22 mouse cellular contexts compared by ENCODE assay signal in the genomic region with DNA sequence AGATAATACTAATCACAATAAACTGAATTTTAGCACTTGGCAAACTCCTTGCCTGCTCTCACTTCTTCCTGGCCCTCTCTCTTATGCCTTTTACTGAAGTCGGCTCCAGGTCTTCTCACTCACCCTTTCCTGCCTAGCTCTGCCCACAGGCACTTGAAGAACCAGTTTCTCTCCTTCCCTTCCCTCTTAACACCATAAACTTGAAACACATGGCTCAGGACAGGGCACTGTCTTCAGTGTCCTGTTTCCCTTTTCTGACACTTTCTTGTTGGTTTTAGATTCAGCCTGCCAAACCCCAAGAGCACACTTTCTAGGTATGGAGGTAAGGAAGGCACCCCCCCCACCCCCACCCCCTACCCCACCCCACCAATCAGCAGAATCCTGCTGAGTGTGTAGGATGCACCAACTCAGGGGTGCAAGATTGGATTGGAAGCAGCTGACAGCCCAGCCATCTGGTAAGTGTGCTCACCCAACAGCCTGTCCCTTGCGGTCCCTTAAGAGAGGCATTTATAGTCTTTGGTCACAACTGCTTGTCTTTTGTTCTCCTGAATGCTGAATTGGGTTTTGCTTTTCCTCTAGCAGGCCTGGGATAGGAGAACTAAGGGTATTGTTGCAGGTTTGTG.
DNase-seq lines count a peak whose midpoint lies in the region; ATAC-seq and TF ChIP-seq lines count a peak whose summit lies in the region.
"Had no signal": no experiment of that assay in that cellular context is flagged by ENCODE, and none has a peak within 500 bp of the region (broad histone marks: within the 10 kb centered on the region; RNA-seq: fewer than 3 reads in every experiment).

No protein-coding gene starts in this region.

- no peak overlapping the region for H3K27ac ChIP-seq in embryonic facial prominence, embryonic 11.5 days (replicated peaks; ENCODE audit: low read depth, low read length)
- no peak overlapping the region for H3K27ac ChIP-seq in embryonic facial prominence, embryonic 10.5 days (replicated peaks)
- H3K27ac ChIP-seq in midbrain, postnatal 0 days (ENCODE audit: low read depth, low read length) = no peak overlapping the region
- H3K27ac ChIP-seq in midbrain, embryonic 10.5 days (replicated peaks) = no peak overlapping the region
- no peak overlapping the region for H3K27ac ChIP-seq in stomach, postnatal 0 days (replicated peaks)
- H3K27ac ChIP-seq: embryonic facial prominence, embryonic 12.5 days; hindbrain, embryonic 12.5 days; kidney, embryonic 15.5 days; limb, embryonic 15.5 days had no signal

- 51% methylated on average over 2 of the region's 2 CpGs for WGBS in embryonic facial prominence, embryonic 11.5 days
- WGBS in embryonic facial prominence, embryonic 10.5 days = 57% methylated on average over 2 of the region's 2 CpGs
- WGBS in midbrain, postnatal 0 days = 78% methylated on average over 2 of the region's 2 CpGs
- 71% methylated on average over 2 of the region's 2 CpGs for WGBS in midbrain, embryonic 10.5 days
- WGBS in large intestine, adult 2 months = 21% methylated on average over 2 of the region's 2 CpGs
- 57% methylated on average over 2 of the region's 2 CpGs for WGBS in stomach, postnatal 0 days

- H3K9ac ChIP-seq in embryonic facial prominence, embryonic 11.5 days (replicated peaks; ENCODE audit: low read length) = no peak overlapping the region
- no peak overlapping the region for H3K9ac ChIP-seq in midbrain, postnatal 0 days (replicated peaks; ENCODE audit: low read length, poor library complexity, severe bottlenecking)
- H3K9ac ChIP-seq in stomach, postnatal 0 days (ENCODE audit: low read length) = no peak overlapping the region
- H3K9ac ChIP-seq: embryonic facial prominence, embryonic 12.5 days; forebrain, postnatal 0 days; hindbrain, embryonic 12.5 days; kidney, embryonic 15.5 days; limb, embryonic 15.5 days had no signal

- TF ChIP-seq EP300 in stomach, postnatal 0 days (optimal IDR thresholded peaks at IDR 0.05) = no peak

- no peak overlapping the region for H3K4me3 ChIP-seq in embryonic facial prominence, embryonic 11.5 days (ENCODE audit: low read depth, low read length)
- no peak overlapping the region for H3K4me3 ChIP-seq in embryonic facial prominence, embryonic 10.5 days
- no peak overlapping the region for H3K4me3 ChIP-seq in midbrain, postnatal 0 days (ENCODE audit: low read depth, low read length)
- no peak overlapping the region for H3K4me3 ChIP-seq in midbrain, embryonic 10.5 days
- no peak overlapping the region for H3K4me3 ChIP-seq in stomach, postnatal 0 days (ENCODE audit: low read depth, low read length)
- H3K4me3 ChIP-seq: embryonic facial prominence, embryonic 12.5 days; hindbrain, embryonic 12.5 days; kidney, embryonic 15.5 days; limb, embryonic 15.5 days had no signal

- peak; percentile 44 for DNase-seq in embryonic facial prominence, embryonic 11.5 days (ENCODE audit: low spot score)
- DNase-seq in embryonic facial prominence, embryonic 10.5 days (ENCODE audit: low spot score) = no peak
- DNase-seq in midbrain, postnatal 0 days (ENCODE audit: low spot score) = peak; percentile 15
- no peak for DNase-seq in midbrain, embryonic 10.5 days (ENCODE audit: low spot score)
- peak; percentile 35 for DNase-seq in large intestine, adult 2 months (ENCODE audit: low read depth, low spot score)
- peak; percentile 19 for DNase-seq in stomach, postnatal 0 days (ENCODE audit: low spot score)
- no peak for DNase-seq in testis, postnatal 10 days (ENCODE audit: low spot score)
- DNase-seq in layer of hippocampus, adult 8-10 months (ENCODE audit: low spot score in 2 of 2) = no peak
- DNase-seq: adrenal gland, postnatal 14 days; cerebellum, adult 11-12 months; cerebellum, postnatal 36 days; forebrain, postnatal 0 days; gastrocnemius, postnatal 36 days; heart, postnatal 14 days; right cerebral cortex, postnatal 4 days had no signal

- no peaks in the 10 kb centered on the region for H3K36me3 ChIP-seq in embryonic facial prominence, embryonic 11.5 days (replicated peaks; ENCODE audit: control insufficient read depth, insufficient read depth, low read depth, low read length)
- no peaks in the 10 kb centered on the region for H3K36me3 ChIP-seq in embryonic facial prominence, embryonic 10.5 days (replicated peaks)
- no peaks in the 10 kb centered on the region for H3K36me3 ChIP-seq in midbrain, postnatal 0 days (ENCODE audit: insufficient read depth, low read length)
- no peaks in the 10 kb centered on the region for H3K36me3 ChIP-seq in midbrain, embryonic 10.5 days
- H3K36me3 ChIP-seq in stomach, postnatal 0 days (ENCODE audit: control insufficient read depth, insufficient read depth, low read length) = no peaks in the 10 kb centered on the region
- H3K36me3 ChIP-seq: embryonic facial prominence, embryonic 12.5 days; G1E; hindbrain, embryonic 12.5 days; kidney, embryonic 15.5 days; limb, embryonic 15.5 days had no signal

- H3K27me3 ChIP-seq in embryonic facial prominence, embryonic 11.5 days (ENCODE audit: control insufficient read depth, insufficient read depth, low read length) = no peaks in the 10 kb centered on the region
- no peaks in the 10 kb centered on the region for H3K27me3 ChIP-seq in embryonic facial prominence, embryonic 10.5 days (replicated peaks; ENCODE audit: low read depth, poor library complexity, severe bottlenecking)
- H3K27me3 ChIP-seq in midbrain, postnatal 0 days (ENCODE audit: insufficient read depth, low read length) = no peaks in the 10 kb centered on the region
- H3K27me3 ChIP-seq in midbrain, embryonic 10.5 days (ENCODE audit: low read depth, poor library complexity, severe bottlenecking) = no peaks in the 10 kb centered on the region
- no peaks in the 10 kb centered on the region for H3K27me3 ChIP-seq in stomach, postnatal 0 days (ENCODE audit: control insufficient read depth, insufficient read depth, low read length)
- H3K27me3 ChIP-seq: embryonic facial prominence, embryonic 12.5 days; hindbrain, embryonic 12.5 days; limb, embryonic 15.5 days had no signal

- H3K4me1 ChIP-seq in embryonic facial prominence, embryonic 11.5 days (ENCODE audit: control insufficient read depth, insufficient read depth, low read length) = no peaks in the 10 kb centered on the region
- no peaks in the 10 kb centered on the region for H3K4me1 ChIP-seq in embryonic facial prominence, embryonic 10.5 days
- no peaks in the 10 kb centered on the region for H3K4me1 ChIP-seq in midbrain, postnatal 0 days (ENCODE audit: insufficient read depth, low read length)
- no peaks in the 10 kb centered on the region for H3K4me1 ChIP-seq in midbrain, embryonic 10.5 days
- no peaks in the 10 kb centered on the region for H3K4me1 ChIP-seq in stomach, postnatal 0 days (replicated peaks; ENCODE audit: control insufficient read depth, insufficient read depth)
- H3K4me1 ChIP-seq: embryonic facial prominence, embryonic 12.5 days; hindbrain, embryonic 12.5 days; kidney, embryonic 15.5 days; limb, embryonic 15.5 days had no signal

- TF ChIP-seq CTCF in midbrain, postnatal 0 days (IDR thresholded peaks at IDR 0.05) = no peak
- TF ChIP-seq CTCF in stomach, postnatal 0 days (IDR thresholded peaks at IDR 0.05; ENCODE audit: low read depth) = no peak

- no peaks in the 10 kb centered on the region for H3K9me3 ChIP-seq in embryonic facial prominence, embryonic 11.5 days (replicated peaks; ENCODE audit: control insufficient read depth, low read length)
- no peaks in the 10 kb centered on the region for H3K9me3 ChIP-seq in embryonic facial prominence, embryonic 10.5 days
- no peaks in the 10 kb centered on the region for H3K9me3 ChIP-seq in midbrain, postnatal 0 days (ENCODE audit: low read length)
- H3K9me3 ChIP-seq in midbrain, embryonic 10.5 days (replicated peaks) = no peaks in the 10 kb centered on the region
- H3K9me3 ChIP-seq in stomach, postnatal 0 days (ENCODE audit: control insufficient read depth, low read length) = no peaks in the 10 kb centered on the region
- H3K9me3 ChIP-seq: embryonic facial prominence, embryonic 12.5 days; hindbrain, embryonic 12.5 days; kidney, embryonic 15.5 days; limb, embryonic 15.5 days had no signal

- ATAC-seq in embryonic facial prominence, embryonic 11.5 days (replicated peaks; ENCODE audit: insufficient number of reproducible peaks, low FRiP score, low TSS enrichment, low read depth) = no peak
- ATAC-seq in midbrain, postnatal 0 days (ENCODE audit: low FRiP score) = no peak
- ATAC-seq in stomach, postnatal 0 days (ENCODE audit: low FRiP score, low TSS enrichment) = peak; percentile 45; the same call in 1 of the 2 replicates
- ATAC-seq: forebrain, postnatal 0 days had no signal

- H3K4me2 ChIP-seq in embryonic facial prominence, embryonic 11.5 days (ENCODE audit: low read depth, low read length) = no peak overlapping the region
- H3K4me2 ChIP-seq in midbrain, postnatal 0 days (ENCODE audit: low read depth, low read length, poor library complexity, severe bottlenecking) = no peak overlapping the region
- no peak overlapping the region for H3K4me2 ChIP-seq in stomach, postnatal 0 days (replicated peaks; ENCODE audit: low read depth)
- H3K4me2 ChIP-seq: embryonic facial prominence, embryonic 12.5 days; heart, embryonic 11.5 days; hindbrain, embryonic 12.5 days; kidney, embryonic 15.5 days; limb, embryonic 15.5 days; midbrain, embryonic 11.5 days had no signal

Comparison
In these comparisons a context has a peak if more than half of its experiments do, and no peak if none do; other contexts are left out.
1. DNase-seq: peak in embryonic facial prominence, embryonic 11.5 days (single experiment), midbrain, postnatal 0 days (single experiment), large intestine, adult 2 months (single experiment) and stomach, postnatal 0 days (single experiment); none in embryonic facial prominence, embryonic 10.5 days (single experiment), midbrain, embryonic 10.5 days (single experiment), testis, postnatal 10 days (single experiment) and layer of hippocampus, adult 8-10 months (0 of 2).